Mouse (Mus musculus): ENCODE measurements around the gene Gtpbp2.

The Gtpbp2 gene

DNA sequence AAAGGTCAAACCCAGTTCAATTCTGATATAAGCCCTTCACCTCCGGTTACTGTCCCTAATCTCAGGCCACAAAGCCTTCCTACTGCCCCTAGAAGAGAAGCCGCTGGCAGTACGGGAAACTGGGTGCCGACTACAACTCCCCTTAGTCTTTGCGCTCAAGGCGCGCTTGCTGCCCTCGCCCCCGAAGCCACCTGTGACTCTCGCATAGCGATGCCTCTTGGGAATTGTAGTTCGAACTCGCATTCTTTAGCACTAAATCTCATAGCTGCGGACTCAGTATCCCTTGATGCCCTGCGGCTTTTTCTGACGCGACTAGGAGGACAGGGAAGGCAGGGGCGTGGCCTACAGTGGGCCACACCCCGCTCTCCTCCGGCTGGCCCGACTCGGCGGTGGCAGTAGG, at the start of gene Gtpbp2:
Gene Gtpbp2, plus strand, starts transcription at position 347 of the 400 bp plus-strand sequence.
- DNase-seq (ENCODE audit: low read depth): peak; percentile 99

DNA sequence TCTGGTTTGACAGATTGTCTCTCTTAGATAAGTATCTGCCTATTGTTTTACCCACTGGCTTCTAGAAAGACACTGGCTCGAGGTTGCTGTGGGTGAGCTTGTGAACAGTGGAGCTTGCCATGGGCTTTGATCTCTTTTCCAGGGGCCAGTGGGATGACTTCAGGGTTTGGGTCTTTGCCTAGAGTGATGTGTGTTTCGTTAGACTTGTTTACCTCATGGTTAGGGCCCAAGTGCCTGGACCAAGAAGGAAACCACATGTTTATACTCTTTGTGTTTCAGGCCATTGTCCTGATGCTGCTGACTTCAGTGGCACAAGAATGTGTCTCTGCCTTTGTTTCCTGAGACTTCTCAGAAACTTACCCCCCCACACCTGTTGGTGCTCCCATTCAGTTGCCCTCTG, 45.3 kb upstream of the Gtpbp2 start:
- no peak for DNase-seq (ENCODE audit: low read depth)

DNA sequence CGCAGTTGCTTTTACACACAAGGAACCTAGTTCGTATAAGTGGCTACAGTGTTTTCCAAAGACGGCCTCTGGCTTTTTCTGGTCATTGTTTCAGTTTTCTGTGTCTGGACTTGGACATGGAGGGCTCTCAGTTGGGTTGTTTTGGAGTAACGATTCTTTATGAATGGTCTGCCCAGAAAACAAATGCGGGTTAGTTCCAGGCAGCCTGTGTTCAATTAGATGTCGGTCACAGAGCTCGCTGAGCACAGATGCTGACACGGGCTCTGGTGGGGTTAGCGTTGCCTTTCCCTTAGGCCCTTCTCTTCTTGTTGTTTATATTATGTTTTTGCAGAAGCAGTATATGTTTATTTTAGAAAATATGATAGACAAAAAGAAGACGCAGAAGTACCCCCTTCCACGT, 44.7 kb upstream of the Gtpbp2 start:
- DNase-seq (ENCODE audit: low read depth): no peak

DNA sequence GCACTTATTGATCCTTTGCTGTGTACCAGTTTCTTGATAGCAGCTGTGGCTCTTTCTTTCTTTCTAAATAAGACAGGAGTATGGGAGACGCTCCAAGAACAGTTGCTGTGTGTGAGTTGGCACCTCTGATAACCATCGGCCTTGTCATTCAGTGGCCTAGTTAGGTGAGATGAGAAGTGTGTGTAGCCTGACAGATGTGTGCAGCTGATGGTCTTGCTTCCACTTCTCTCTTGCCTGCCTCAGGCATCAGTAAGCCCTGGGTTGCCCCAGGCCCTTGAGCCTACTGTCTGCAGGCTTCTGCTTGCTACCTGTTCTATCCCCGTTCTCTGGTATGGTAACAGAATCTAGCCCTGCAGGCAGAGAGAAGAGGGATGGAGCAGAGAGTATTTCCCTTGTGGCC, 44.0 kb upstream of the Gtpbp2 start:
- DNase-seq (ENCODE audit: low read depth): no peak

DNA sequence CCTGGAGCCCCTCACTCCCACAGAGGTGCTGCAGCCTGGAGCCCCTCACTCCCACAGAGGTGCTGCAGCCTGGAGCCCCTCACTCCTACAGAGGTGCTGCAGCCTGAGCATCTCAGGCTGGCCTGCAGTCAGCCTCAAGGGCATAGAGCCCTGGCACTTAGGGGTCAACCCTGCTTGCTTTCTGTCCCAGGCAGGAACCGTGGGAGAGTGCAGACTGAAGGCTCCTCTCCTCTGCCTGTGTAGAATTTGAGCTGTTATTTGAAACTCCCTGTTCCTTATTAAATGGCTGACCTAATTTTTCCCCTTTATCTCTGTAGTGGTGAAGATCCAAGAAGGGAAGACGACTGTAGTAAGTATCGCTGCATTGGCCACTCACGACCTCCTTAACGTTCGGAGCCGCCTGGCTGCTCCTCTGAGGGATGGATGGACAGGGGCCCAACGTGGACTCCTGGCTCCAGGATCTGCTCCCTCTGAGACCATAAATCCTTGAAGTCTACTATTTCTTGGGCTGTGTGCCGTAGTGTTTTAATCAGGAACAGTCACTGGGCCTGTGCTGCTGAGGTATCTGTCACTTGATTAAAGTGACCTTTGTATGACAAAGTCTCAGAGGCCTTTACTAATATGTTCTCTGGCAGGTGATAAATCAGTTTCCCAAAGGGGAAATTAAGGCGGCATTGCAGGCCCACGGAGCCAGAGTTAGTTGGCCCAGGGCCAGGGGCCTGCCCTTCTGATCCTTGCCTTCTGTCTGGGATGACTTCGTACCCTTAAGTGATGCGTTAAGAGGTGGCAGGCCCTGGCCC, 43.0 kb upstream of the Gtpbp2 start:
- no peak for DNase-seq (ENCODE audit: low read depth)

DNA sequence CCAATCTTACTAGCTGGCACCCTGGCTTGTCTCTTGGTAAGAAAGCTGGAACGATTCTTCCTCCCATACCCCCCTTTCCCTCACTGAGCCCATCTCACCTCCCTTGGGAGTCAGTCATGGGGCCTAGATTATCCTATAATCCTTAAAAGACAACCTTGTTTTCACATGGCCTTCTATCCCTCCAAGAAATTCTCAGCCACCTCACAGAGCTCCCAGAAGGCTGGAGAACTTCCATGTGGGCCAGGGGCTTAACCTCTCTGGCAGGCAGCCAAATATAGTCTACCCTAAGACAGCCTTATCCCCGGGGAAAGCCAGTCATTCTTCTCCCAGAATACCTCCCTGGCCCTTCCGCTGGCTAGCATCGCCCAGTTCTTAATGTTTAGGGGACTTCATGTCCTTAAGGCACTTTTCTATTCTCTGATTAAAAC, 42.4 kb upstream of the Gtpbp2 start:
- DNase-seq (ENCODE audit: low read depth): no peak

DNA sequence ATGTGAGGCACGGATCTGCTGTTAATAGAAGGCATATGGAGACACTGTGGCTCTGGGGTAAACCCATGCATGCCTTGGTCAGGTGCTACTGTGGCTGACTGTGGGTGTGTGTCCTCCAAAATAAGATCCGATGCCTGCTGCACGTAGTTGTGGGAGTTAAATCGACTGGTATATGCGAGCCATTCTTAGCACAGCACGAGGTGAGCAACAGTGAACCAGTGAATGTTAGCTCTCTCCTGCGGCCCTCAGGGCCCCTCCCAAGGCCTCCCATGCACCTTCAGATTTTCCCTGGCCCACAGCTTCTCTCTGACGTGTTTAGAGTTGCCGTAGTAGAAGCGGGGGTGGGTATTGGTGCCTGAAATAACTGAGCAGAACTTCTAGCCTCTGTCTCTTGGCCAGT, 41.2 kb upstream of the Gtpbp2 start:
- no peak for DNase-seq (ENCODE audit: low read depth)

DNA sequence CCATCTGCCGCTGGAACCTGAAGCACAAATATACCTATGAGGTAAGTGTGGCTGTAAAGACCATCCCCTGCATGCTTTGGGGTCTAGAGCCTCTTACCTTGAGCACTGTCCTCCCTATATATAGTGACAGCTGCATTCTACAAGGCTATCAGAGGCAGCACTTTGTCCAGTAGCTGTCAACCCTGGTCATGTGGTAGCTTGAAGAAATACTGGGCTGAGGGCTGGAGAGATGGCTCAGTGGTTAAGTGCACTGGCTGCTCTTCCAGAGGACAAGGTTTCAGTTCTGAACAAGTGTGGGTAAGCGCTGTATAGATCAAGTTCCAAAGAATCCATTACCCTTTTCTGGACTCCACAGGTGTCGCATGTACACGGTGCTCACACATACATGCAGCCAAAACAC, 38.0 kb upstream of the Gtpbp2 start:
- no peak for DNase-seq (ENCODE audit: low read depth)

DNA sequence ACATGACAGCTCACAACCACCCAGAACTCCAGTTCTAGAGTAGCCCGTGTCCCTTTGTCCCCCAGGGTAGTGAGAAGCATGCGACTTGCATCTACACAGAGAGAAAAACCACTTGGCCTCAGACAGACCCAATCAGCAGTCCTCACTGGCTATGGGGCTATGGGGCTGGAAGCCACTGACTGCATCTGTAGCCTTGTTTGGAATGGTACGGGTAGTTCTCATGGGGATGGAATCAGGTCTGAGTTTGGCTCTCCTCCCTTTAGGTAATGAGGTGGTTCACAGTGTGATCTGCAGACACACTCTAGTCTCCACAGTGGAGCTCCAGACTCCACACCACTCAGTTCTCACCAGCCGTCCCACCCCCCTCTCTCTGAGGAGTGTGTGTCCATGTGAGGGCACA, 37.5 kb upstream of the Gtpbp2 start:
- DNase-seq (ENCODE audit: low read depth): no peak

DNA sequence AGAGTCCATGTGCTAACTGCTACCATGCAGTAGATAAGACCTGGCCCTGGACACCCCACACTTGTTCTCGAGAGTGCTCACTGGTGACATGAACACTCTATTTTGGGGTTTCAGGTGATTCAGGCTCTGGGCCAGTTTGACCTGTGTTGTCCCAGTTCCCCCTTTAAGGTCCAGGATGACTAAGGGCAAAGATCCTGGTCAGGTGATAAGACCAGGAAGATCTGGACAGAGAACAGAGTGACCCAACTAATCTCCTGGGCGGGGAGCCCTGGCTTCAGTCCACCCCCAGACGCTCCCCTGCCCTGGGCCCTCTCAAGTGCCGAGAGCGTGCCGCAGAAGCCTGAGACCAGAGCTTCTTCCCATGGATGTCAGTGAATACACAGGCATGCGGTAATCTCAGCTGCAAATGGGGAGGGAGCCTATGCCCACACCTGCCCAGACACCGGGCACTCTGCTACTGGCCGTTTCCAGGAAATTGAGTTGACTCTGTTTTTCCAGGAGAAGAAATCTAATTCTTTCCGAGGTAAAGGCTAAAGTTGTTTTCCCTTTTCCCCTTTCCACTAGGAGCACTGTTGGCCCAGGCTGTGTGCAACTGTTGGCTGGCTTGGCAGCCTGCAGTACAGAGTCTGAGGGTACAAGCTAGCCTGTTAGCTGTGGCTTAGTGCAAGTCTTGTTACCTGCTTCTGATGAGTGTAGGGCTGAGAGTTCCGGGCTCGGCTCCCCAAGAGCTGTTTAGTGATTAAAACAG, 36.7 kb upstream of the Gtpbp2 start:
- DNase-seq (ENCODE audit: low read depth): no peak

DNA sequence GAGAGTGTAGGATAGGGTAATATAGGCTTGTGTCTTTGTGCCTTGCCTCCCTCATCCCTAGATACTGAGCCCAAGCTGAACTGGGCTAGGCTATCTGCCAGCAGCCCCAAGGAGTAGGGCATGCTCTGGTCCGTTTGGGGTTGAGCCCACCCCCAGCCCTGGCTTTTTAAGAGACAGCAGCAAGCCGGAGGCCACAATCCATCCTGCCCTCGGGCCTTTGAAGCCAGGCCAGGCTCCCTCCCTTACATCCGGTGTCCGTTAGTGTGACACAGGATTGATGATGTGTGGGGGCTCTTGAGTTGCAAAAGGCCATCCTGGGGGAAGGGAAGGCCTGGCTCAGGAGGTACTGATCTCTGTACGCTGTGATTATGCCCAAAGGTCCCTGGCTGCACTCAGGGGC, 34.2 kb upstream of the Gtpbp2 start:
- no peak for DNase-seq (ENCODE audit: low read depth)

DNA sequence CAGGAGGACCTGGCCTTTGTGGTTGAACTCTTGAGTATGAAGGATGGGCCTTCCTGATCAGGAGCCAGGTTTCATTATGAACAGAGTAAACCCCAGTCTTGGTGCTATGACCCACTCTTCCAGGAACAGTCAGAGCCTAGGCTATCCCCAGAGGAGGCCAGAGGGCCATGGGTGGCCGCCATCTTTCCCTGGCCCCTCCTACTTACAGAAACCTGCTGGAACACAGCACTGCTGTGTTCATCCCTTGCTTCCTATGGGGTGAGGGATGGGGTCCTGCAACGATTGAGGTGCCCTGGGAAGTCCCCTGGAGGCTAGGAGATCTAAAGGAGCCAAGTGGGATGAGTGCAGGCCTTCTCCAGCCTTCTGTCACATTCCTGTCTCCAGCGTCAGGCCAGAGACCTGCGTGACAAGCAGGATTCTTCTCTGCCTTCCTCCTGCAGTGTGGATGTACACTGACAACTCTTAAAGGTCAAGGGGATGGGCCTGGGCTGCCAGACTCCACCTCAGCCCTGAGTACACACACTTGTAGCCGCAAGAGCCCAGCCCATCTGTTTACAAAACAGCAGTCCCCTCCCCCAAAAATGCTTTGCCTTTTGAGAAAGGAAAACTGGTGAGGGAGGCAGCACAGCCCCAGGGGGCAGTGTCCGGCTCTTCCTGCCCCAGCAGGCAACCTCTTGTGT, 32.9 kb upstream of the Gtpbp2 start:
- no peak for DNase-seq (ENCODE audit: low read depth)

DNA sequence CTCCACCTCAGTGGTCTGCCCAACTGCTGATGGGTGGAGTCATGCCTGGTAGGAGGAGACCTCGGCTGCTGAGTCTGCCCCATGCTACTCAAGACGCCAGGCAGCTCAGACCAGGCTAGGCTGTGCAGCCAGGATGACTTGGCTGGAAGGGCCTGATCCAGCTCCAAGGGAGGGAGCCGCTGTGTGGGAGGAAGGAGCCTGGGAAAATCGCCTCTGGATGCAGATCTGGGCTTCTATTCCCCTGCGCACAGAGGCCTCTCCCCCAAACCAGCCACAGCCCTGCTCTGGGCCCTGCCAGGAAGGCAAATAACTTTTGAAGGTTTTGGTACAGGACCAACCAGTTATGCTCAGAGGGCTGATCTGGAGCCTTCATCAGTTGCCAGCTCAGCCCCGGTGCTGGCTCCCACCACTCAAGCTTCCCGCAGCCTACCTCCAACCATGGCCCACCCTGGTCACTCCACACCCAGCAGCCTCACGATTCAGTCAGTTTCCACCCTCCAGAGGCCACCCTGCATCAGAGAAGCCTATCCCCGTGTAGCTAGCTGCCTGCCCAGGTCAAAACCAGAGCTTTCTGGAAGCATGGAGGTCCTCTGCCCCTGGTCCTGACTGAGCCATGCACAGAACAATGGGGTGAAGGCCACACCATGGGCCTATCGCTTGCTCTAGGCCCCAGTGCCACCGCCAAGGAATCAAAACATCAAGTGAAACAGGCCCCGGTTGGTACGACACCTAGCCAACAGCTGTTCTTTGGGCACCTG, 30.9 kb upstream of the Gtpbp2 start:
- peak; percentile 63 for DNase-seq (ENCODE audit: low read depth)

DNA sequence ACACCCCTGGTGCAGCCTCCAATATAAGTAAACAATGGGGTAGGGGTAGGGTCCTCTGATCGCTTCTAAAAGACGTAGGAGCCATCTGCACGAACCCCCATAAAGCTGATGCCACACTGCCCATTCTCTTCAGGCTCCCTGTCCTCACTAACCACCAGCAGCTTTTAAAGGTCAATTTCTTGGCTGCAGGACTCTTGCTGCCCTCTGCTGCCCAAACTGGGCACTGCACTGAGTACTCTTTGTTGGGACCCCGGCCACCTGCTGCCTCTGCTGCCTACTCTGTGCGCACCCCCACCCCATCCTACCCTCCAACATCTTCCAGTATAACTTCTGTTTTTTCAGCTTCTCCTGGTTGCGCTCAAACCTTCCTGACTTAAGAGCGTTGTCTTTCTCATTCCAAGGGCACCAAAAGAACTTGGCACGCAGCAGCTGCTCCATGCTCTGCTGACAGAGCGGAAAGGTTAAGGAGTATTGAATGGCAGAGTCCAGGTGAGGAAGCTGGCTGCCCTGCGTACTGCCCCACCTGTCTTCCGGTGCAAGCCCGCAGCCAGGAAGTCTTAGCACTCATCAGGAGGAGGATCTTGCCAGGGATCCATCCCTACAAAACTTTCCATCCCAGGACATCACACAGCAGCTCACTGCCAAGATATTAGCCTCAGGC, 28.6 kb upstream of the Gtpbp2 start:
- DNase-seq (ENCODE audit: low read depth): peak; percentile 85

DNA sequence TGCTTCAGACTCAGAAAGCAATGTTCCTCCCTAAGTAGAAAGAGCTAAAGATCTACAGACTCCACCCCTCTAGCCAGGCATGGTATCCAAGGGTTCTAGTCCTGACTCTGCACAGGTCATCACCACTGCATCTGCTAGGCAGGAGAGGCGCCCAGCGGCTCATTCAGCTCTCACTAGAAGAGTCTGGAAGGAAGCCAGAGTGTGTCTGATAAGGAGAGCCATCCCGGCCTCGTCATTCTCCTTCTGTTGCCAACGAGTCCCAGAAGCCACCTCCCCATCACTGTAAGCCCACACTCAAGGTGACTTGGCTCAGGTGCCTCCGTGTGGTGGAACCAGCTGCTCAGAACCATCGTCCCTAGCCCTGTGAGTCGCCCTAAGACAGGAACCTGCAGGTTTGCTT, 28.0 kb upstream of the Gtpbp2 start:
- DNase-seq (ENCODE audit: low read depth): no peak

DNA sequence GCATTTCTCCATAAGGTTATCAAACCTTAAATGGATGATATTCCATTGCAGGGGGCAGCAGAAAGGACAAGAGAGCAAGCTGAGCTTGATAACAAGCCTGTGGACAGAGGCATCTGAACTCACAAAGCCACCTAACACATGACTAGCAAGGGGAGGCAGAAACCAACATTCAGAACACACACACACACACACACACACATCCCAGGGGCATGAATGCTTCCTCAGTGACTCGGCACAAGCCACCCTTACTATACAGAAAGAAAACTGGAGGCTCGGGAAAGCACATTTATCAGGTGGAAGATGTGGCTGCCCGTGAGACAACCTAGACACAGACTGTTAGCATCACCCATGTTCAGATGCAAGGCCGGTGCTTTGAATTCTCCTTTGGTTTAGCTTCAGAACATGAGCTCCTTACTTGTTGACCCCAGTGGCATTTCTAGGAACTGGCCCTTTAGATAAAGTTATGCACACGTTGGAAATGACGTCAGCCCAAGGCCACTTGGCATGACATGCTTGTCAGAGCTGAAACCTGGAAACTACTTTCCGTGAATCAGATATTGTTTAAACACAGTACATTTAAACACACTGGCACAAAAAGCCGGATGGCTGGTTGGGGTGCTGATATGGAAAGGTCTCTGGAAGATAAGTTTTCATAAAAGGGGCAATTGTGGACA, 22.1 kb upstream of the Gtpbp2 start:
- DNase-seq (ENCODE audit: low read depth): no peak

DNA sequence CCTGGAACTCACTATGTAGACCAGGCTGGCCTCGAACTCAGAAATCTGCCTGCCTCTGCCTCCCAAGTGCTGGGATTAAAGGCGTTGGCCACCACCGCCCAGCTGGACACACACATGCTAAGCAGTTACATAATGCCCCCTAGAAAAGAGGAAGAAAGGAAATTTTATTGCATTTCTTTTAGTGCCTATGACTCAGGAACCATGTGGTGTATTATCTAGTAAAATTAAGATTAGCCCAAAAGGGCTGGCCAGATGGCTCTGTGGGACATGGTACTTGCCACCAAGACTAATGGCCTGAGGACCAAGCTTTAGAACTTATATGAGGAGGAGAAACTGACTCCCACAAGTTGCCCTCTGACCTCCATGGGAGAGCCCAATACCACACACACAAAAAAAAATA, 21.0 kb upstream of the Gtpbp2 start:
- no peak for DNase-seq (ENCODE audit: low read depth)

DNA sequence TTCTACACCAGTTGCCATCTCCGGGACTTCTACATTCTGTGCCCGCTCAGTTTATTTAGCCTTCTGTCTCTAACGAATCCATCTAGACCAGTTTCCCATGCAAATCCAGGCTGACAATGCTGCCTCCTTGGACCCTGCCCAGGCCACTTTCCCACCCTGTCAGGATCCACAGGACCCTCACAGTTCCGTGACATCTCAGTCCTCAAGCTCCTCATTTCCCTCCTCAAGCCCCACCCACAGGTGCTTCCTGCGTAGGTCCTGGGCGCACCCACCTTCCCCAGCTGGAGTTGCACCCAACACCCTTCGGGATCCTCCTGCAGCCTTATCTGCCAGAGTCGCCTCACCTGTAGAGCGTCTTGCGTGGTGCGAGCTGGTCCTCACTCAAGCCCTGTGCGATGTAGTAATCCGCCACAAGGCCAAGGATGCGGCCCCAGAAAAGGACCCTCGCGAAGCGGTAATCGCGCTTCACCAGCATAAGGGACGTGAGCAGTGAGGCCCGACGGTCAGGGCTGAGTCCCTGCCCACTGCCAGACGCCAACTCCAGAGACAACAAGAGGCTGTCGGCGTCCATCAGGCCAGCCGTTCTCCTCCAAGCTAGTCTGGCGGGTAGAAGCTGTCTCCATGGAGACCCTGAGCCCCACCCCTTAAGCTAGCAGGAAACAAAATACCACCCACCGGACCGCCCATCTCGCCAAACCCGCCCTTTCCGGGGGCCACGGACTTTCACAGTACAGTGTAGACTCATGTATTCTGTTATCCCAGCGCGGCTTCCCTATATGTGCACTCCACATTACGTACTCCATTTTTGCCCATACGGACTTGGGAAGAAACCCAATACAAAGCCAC, 17.0 kb upstream of the Gtpbp2 start, which contains the start of gene Rsph9:
Gene Rsph9, minus strand, starts transcription at position 639 of the 846 bp plus-strand sequence.
- no peak for DNase-seq (ENCODE audit: low read depth)

DNA sequence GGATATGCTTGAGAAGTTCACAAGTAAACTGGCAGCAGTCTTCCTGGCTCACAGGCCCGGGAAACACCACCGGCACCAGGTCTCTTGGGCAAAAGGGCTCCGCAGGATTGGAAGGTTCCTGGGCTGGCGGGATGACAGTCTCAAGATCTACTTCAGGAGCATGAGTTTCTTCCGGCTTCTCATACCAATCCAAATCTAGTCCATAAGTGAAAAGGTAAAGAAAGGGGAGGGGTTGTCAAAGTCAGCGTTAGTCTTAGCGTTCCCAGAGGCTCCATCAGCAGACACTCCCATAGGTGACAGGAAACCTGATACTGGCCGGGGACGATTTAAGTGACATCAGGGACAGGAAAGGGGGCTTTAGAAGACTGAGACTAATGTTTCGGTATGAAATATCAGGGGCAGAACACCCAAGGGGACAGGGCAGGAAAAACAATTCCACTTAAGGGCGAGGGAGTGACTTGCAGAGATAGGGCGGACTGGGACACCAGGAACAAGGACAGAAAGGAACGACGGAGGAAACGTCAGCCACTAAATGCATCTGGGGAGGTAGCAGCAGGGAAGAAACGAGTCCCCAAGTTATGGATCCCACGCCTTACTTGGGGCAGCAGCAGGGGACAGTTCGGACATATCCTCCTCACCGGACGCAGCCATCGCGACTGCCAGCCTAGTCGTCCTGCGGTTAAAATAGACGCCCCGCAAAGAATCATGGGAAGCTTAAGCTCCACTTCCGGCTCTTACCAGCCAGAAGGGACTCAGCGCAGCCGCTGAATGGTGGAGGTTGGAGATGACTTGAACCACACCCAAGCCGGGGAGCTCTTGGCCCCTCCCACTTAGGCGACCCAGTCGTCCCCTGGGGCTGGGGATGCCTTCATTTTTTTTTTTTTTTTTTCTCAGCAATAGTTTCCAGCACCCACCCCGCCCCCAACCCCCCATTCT, 7.7 kb upstream of the Gtpbp2 start, which contains the start of gene Mad2l1bp:
Gene Mad2l1bp, minus strand, starts transcription at position 707 of the 936 bp plus-strand sequence.
- peak; percentile 92 for DNase-seq (ENCODE audit: low read depth)

All from NIH3T3 (cell line).